Comparison of ENCODE assay signal across 32 mouse cellular contexts in the genomic region with DNA sequence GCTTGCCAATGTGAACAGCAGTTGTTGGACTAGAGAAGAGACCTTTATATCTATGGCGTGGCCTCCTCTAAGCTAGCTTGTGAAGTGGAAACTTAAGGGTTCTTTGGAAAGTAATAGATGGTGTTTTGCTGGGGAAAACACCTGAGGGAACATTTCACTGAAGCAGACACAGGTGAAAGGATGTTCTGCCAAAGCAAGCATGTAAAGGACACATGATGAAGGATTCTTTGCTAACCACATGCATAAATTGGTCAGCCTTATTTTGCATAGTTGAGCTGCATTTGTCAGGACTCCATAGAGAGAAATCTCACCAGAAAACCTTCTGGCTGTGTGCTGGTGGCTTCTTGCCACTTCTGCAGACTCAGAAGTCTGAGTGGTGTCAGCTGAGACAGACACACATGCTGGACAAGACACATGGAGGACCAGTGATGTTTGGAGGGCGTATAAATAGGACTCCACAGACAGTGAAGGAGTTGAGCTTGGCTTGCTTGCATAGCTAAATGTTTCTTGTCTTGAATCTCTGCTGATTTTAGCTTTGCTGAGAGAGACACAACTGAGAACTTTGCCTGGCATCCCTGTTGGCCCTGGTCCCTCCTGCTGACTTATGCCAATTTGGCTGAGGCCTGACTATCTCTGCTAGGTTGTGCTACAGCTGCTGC. TPM values are rescaled to one million over a fixed set of nuclear protein-coding genes. Genes with fewer than 3 reads are reported as not detected.
A peak's percentile ranks its signal among the peaks of the same experiment; 100 is the strongest.
DNase-seq lines count a peak whose midpoint lies in the region; ATAC-seq and TF ChIP-seq lines count a peak whose summit lies in the region.
"Had no signal": no experiment of that assay in that cellular context is flagged by ENCODE, and none has a peak within 500 bp of the region (broad histone marks: within the 10 kb centered on the region; RNA-seq: fewer than 3 reads in every experiment).

No protein-coding gene starts in this region.

- no peak overlapping the region for H3K4me3 ChIP-seq in left cerebral cortex, adult 2 months
- H3K4me3 ChIP-seq: embryonic facial prominence, embryonic 13.5 days; erythroblast, embryonic 14.5 days; hindbrain, embryonic 10.5 days; intestine, embryonic 15.5 days; limb, embryonic 13.5 days; liver, embryonic 12.5 days; midbrain, embryonic 12.5 days; neural tube, embryonic 15.5 days; stomach, embryonic 15.5 days had no signal

- TF ChIP-seq CTCF in left cerebral cortex, adult 2 months (IDR thresholded peaks at IDR 0.05): no peak

- no peak overlapping the region for H3K27ac ChIP-seq in left cerebral cortex, adult 2 months
- H3K27ac ChIP-seq: embryonic facial prominence, embryonic 13.5 days; hindbrain, embryonic 10.5 days; intestine, embryonic 15.5 days; limb, embryonic 13.5 days; liver, embryonic 12.5 days; midbrain, embryonic 12.5 days; neural tube, embryonic 15.5 days; stomach, embryonic 15.5 days had no signal

- DNase-seq in frontal cortex, postnatal 10 days (ENCODE audit: low spot score in 2 of 2): no peak
- DNase-seq in left cerebral cortex, adult 18-20 months (ENCODE audit: low spot score in 2 of 2): peak; percentile 18 to 24
- no peak for DNase-seq in left cerebral cortex, adult 2 months (ENCODE audit: extremely low spot score in 1 of 2, low spot score in 2 of 2)
- DNase-seq in brain, adult 2 months (ENCODE audit: low read depth, low spot score): peak; percentile 59
- peak; percentile 31 for DNase-seq in right cerebral cortex, postnatal 4 days
- DNase-seq in adrenal gland, adult 8-10 months: no peak
- DNase-seq: adrenal gland, postnatal 14 days; cerebellum, adult 11 months; cerebellum, postnatal 36 days; embryo, embryonic 11 days; kidney, adult 8-10 months; kidney, postnatal 10 days; layer of hippocampus, postnatal 36 days; lung, adult 2 months; lung, postnatal 14 days; thymus, postnatal 25 days had no signal

- intact Hi-C loops in left cerebral cortex, adult 2 months (cut with DNase I): no loop called here

- peak; percentile 88 for ATAC-seq in frontal cortex, adult (ENCODE audit: low TSS enrichment)
- ATAC-seq: activated CD4-positive, CD25-positive, alpha-beta regulatory T cell, adult 4 months; hindbrain, embryonic 16.5 days; intestine, embryonic 15.5 days; liver, embryonic 12.5 days had no signal

RNA-seq across cellular contexts. Expression of a gene that starts 34.8 kb away (rescaled TPM):
- not detected for total RNA-seq in left cerebral cortex, adult 18-20 months (2021)
- not detected for total RNA-seq in left cerebral cortex, adult 2 months (2021)
- total RNA-seq in adrenal gland, adult 8-10 months (2022): not detected
- total RNA-seq: adrenal gland, postnatal 14 days; granulocyte monocyte progenitor cell, adult 5-6 weeks; layer of hippocampus, adult 18-20 months; layer of hippocampus, postnatal 36 days; left cerebral cortex, postnatal 25 days; megakaryocyte progenitor cell, adult 5-6 weeks had no signal

RNA-seq across cellular contexts. Expression of a gene that starts 51.3 kb away (rescaled TPM):
- total RNA-seq in left cerebral cortex, adult 18-20 months (2021): not detected
- under 1 TPM in 1 of 2 experiments, not detected in 1; 0.36 TPM for total RNA-seq in left cerebral cortex, adult 2 months (2021)
- not detected for total RNA-seq in adrenal gland, adult 8-10 months (2022)
- total RNA-seq: adrenal gland, postnatal 14 days; granulocyte monocyte progenitor cell, adult 5-6 weeks; layer of hippocampus, adult 18-20 months; layer of hippocampus, postnatal 36 days; left cerebral cortex, postnatal 25 days; megakaryocyte progenitor cell, adult 5-6 weeks had no signal

Comparison
In these comparisons a context has a peak if more than half of its experiments do, and no peak if none do; other contexts are left out.
1. DNase-seq: peak in left cerebral cortex, adult 18-20 months (2 of 2), brain, adult 2 months (single experiment) and right cerebral cortex, postnatal 4 days (single experiment); none in frontal cortex, postnatal 10 days (0 of 2), left cerebral cortex, adult 2 months (0 of 2) and adrenal gland, adult 8-10 months (single experiment).